Mouse (Mus musculus): ENCODE results near the gene Osbpl10.

Osbpl10 gene

GRCm38 (mm10) chr9:115163031-115163430 lies 184.7 kb downstream of the Osbpl10 start:
- peak in 1 of 2 experiments; percentile 22 for DNase-seq (ENCODE audit: low spot score in 2 of 2)

GRCm38 (mm10) chr9:115163693-115164092 lies 185.3 kb downstream of the Osbpl10 start:
- DNase-seq (ENCODE audit: low spot score in 2 of 2), result no peak

GRCm38 (mm10) chr9:115164351-115164750 lies 186.0 kb downstream of the Osbpl10 start:
- no peak for DNase-seq (ENCODE audit: low spot score in 2 of 2)

- no peak for DNase-seq (ENCODE audit: low spot score in 2 of 2)
Measured at GRCm38 (mm10) chr9:115165996-115166395, 187.6 kb downstream of the Osbpl10 start.

GRCm38 (mm10) chr9:115169591-115169990 lies 191.2 kb downstream of the Osbpl10 start:
- no peak for DNase-seq (ENCODE audit: low spot score in 2 of 2)

- DNase-seq (ENCODE audit: low spot score in 2 of 2), result no peak
Measured at GRCm38 (mm10) chr9:115172096-115172495, 193.7 kb downstream of the Osbpl10 start.

GRCm38 (mm10) chr9:115179154-115179553 lies 200.8 kb downstream of the Osbpl10 start:
- DNase-seq (ENCODE audit: low spot score in 2 of 2), result no peak

- DNase-seq (ENCODE audit: low spot score in 2 of 2), result no peak
Measured at GRCm38 (mm10) chr9:115179935-115180334, 201.6 kb downstream of the Osbpl10 start.

GRCm38 (mm10) chr9:115186402-115186801 lies 208.0 kb downstream of the Osbpl10 start:
- no peak for DNase-seq (ENCODE audit: low spot score in 2 of 2)

- DNase-seq (ENCODE audit: low spot score in 2 of 2), result no peak
Measured at GRCm38 (mm10) chr9:115190376-115190942, 212.1 kb downstream of the Osbpl10 start.

- DNase-seq (ENCODE audit: low spot score in 2 of 2), result no peak
Measured at GRCm38 (mm10) chr9:115192890-115193289, 214.5 kb downstream of the Osbpl10 start.

GRCm38 (mm10) chr9:115197082-115197481 lies 218.7 kb downstream of the Osbpl10 start:
- DNase-seq (ENCODE audit: low spot score in 2 of 2), result no peak

- no peak for DNase-seq (ENCODE audit: low spot score in 2 of 2)
Measured at GRCm38 (mm10) chr9:115200166-115200862, 221.9 kb downstream of the Osbpl10 start.

- no peak for DNase-seq (ENCODE audit: low spot score in 2 of 2)
Measured at GRCm38 (mm10) chr9:115201264-115201663, 222.9 kb downstream of the Osbpl10 start.

- no peak for DNase-seq (ENCODE audit: low spot score in 2 of 2)
Measured at GRCm38 (mm10) chr9:115203136-115203535, 224.8 kb downstream of the Osbpl10 start.

- no peak for DNase-seq (ENCODE audit: low spot score in 2 of 2)
Measured at GRCm38 (mm10) chr9:115205491-115205890, 227.1 kb downstream of the Osbpl10 start.

GRCm38 (mm10) chr9:115206219-115206618 lies 227.8 kb downstream of the Osbpl10 start:
- DNase-seq (ENCODE audit: low spot score in 2 of 2), result no peak

- no peak for DNase-seq (ENCODE audit: low spot score in 2 of 2)
Measured at GRCm38 (mm10) chr9:115209737-115210136, 231.4 kb downstream of the Osbpl10 start.

GRCm38 (mm10) chr9:115210535-115210934 lies 232.2 kb downstream of the Osbpl10 start:
- DNase-seq (ENCODE audit: low spot score in 2 of 2), result peak in 1 of 2 experiments; percentile 19

GRCm38 (mm10) chr9:115213755-115214264 lies 235.4 kb downstream of the Osbpl10 start:
- DNase-seq (ENCODE audit: low spot score in 2 of 2), result no peak

- no peak for DNase-seq (ENCODE audit: low spot score in 2 of 2)
Measured at GRCm38 (mm10) chr9:115214572-115215571, 236.5 kb downstream of the Osbpl10 start.

Measured in right cerebral cortex, postnatal 36 days (tissue).